Mouse (Mus musculus) T-cell, adult 2 months (primary cell): ENCODE results near the gene Hnrnpll.
A peak's percentile ranks its signal among the peaks of the same experiment; 100 is the strongest.

Source experiments
- DNase-seq: peaks from one replicate; pipeline ENCODE4 v3.0.0; 2022; ENCODE audit warnings: low spot score

The Hnrnpll gene

DNA sequence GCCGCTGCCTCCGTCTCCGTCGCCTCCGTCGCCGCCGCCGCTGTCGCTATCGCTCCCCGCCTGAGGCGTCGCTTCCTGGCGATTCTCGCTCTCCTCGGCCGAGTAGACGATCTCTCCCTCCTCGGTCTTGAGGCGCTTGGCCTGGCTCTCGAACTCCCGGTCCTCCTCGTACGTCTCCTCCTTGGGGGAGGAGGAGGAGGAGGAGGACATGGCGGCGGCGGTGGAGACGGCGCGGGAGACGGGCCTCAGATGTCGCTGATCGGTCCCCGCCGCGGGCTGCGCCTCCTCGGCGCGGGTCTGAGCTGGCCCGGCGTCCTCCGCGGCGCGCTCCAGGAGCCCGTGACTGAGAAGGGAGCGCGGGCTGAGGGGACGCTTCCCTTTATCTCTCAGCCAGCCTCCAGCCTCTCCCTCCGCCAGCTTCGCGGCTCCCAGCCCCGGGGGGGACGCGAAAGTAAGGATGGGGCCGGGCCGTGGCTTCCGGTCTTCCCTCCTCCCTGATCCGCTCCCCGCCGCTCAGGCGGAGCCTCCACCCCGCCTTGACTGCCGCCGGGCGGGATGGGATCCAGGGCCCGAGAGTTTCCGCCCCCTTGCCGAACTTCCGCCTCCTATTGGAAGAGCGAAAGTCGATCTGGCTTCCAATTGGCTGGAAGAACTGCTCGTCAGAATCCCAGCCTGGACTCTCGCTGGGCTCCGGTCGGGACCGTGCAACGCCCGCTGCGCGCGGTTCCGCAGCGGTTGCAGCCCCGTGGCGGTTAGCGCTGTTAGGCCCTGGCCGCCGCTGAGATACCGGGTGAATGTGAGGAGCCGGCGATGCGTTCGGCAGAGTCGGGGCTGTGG is at the start of gene Hnrnpll:
Gene Hnrnpll, minus strand, starts transcription at position 552 of the 837 bp plus-strand sequence.
- peak; percentile 84 for DNase-seq

DNA sequence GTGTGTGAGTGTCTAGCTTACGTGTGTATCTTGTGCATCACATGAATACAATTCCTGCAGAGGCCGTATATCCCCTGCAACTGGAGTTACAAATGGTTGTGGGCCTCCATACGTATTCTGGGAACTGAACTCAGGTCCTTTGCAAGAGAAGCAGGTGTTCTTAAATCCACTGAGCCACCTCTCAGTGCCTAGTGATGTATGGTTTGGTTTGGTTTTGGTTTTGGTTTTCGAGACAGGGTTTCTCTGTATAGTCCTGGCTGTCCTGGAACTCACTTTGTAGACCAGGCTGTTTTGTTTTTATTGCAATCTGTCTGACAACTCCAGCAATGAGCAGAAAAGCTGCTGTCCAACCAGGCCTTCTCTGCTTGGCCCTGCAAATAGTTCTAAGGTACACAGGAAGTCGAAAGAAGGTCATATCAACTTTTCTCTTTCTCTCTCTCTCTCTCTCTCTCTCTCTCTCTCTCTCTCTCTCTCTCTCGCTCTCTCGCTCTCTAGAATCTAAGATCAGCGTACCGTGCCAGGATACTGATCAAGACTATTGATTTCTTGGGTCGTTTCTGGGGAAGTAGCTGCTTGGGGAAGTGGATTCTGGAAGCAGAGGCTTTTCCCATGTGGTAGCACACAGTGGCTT is 43.3 kb upstream of the Hnrnpll start:
- no peak for DNase-seq

DNA sequence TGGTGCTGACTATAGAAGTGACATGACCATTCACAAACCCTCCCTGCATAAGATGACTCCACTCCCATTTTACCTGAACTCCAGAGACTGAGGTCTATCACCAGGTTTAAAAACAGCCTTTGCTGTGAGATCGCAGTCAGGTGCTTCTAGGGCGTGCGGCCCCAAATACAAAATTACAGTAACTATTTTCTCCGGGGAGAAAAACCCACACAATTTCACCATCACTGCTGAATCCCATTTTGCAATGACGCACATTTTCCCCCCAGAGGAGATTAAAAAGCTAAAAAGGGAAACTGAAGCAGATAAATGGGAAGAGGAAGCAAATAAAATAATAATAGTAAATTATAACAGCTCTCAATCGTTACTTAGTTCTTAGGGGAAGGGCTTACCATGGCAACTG is 37.7 kb upstream of the Hnrnpll start:
- no peak for DNase-seq

DNA sequence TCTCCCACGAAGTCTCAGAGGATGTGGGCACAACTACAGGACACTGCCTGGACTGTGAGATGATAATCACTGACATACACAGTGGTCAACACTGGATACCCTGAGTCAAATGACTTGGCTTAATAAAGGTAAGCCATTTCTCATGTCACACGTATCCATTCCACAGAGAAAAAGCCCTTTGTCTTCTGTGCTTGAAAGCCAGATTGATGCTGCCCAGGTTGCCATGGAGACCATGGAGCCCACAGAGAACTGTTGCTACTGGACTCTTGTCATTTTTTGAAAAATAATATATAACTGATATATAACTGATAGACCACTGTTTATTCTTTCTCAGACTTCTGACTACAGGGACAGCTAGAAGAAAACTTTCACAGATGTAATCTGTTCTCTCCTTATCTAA is 35.1 kb upstream of the Hnrnpll start:
- no peak for DNase-seq

DNA sequence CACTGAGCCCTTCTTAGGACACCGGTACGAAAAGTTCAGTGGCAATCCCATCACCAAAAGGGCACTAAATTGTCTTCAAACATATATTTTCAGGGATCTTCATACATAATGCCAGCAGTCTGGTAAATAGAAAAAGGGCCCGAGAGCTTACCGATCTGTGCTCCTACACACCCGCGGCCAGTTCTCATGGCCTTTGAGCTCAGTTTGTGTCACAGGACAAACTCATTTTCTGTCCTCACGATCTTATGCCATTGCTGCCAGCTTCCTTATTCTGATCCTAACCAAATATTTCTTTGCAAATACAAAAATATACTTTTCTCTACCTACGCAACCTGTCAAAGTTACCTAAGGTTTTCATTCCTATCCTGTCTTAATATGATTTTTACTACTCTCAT is 34.6 kb upstream of the Hnrnpll start:
- no peak for DNase-seq

DNA sequence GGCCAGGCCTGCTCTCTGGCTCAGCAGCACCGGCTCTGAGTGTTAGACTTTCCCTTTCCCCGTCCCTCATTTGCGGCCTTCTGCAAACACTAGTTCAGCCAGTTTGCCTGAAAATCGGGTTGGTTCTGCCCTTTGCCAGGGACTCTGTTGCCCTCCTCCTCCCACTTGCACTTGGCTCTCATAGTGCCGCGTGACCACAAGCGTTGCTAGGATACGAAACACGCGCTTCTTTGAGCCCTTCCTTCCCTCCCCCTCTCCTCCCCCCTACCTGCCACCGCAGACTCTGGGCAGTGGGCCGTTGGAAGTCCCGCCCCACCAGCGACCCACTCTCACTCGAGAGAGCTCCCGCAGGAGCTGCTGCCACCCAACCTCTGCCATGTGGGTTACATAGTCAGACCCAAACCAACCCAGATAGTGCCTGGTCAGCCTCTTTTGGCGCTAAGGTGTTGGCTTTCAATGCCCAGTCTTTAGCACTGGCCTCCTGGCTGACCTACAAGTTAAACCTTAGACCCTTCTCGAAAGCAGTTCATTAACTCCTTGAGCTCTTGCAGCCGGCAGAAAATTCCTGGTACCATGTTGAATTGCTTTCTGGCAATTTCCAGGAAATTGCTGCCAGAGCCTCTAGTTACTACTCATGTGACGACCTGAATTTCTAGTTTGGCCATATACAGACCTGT is 34.0 kb upstream of the Hnrnpll start:
- DNase-seq = peak; percentile 24

DNA sequence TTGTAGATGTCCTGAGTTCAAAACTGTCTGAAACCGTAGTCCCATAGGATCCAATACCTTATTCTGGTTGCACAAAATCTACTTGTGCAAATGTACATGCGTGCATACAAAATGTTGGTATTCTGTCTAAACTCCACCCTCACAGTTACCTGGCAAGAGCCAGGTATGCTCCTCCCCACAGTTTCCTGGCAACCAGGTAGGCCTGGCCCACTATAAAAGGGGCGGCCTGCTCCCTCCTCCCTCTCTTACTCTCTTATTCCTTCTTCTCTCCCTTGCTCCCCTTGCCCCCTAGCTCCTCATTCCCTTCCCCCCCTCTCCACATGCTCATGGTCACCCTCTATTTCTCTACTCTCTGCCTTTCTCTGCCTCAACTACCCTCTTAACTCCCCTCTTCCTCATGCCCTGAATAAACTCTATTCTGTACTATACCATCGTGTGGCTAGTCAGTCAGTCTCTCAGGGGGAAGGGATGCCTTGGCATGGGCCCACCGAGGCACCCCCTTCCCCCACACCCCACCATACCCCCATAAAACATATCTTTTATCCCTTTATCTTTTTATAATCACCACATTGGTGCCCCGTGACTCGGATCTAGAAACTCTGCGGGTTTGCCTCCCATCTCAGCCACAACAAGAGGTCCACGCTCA is 33.2 kb upstream of the Hnrnpll start:
- no peak for DNase-seq

DNA sequence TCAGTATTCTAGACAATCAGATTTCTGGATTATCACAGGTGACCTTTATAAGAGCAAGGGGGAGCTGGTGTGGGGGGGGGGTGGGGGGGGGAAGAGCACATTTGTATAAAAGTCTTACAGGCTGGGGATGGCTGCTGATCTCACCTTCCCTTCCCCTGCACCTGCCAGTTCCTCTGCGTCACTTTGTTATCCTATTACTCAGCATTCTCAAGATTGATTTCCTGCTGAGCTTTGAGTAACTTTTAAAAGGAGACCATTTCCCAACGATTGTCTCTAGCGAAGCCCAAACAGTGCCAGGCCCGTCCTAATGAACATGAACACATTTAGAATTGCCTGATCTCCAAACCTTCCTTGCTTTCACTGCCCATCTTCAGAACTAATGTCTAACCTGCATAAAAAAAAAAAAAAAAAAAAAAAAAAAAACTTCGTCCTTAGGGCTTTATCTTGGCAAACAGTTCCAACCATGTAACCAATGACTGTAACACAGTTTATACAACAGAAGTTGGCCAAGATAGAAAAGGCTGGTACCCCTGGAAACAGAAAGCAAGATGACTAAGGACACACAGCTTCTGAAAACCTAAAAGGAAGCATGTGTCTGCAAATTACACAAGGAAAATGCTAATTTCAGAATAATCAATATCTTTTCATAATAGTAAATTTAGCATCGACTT is 29.9 kb upstream of the Hnrnpll start:
- DNase-seq = no peak

DNA sequence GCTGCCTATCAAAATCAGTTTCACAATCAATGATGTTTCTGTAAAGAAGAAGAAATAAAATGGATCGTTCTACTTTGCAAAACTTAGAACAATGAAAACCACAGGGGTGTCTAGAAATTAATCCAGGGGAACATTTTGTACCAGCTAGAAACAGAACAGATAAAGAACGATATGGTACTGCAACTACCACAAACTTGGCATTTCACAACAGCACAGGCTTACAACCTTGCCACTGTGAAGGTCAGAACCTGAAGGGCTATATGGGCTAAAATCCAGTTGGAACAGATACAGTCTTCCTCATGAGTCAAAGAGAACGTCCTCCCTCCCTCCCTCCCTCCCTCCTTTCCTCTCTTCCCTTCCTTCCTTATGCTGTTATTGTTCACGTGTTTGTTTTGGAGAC is 28.4 kb upstream of the Hnrnpll start:
- no peak for DNase-seq

DNA sequence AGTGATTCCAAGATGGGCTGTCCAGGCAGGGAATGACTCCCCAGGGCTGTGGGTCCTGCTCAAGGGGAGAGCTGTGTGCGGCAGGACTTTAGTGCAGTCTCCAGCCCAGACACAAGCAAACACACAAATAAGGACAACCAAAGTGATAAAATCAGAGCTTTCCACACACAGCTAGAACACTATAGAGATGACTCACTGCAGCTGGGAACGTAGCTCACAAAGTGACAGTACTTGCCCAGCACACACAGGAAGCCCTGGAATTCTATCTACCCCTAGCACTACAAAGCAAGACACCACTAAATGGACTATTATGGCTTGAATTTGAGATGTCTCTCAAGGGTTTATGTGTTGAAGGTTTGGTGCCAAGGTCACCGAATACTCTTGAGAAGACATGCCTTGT is 26.0 kb upstream of the Hnrnpll start:
- no peak for DNase-seq

DNA sequence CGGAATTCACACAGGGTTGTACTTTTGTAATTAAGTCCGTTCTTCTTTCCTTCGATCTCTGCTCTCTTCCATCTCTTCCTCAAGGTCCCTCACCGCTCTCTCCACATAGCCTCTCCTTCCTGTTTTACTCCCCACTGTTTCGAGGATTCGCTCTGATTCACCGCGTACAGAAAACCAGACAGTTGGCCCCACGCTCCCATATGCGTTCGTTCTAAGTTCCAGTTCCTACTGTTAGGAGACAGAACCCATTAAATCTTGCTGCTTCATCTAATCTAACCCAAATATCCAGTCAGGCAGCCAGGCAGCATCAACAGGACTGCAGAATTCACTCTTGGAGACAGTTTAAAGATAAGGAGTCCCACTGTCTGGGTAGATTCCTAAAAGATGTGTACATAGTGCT is 24.5 kb upstream of the Hnrnpll start:
- no peak for DNase-seq

DNA sequence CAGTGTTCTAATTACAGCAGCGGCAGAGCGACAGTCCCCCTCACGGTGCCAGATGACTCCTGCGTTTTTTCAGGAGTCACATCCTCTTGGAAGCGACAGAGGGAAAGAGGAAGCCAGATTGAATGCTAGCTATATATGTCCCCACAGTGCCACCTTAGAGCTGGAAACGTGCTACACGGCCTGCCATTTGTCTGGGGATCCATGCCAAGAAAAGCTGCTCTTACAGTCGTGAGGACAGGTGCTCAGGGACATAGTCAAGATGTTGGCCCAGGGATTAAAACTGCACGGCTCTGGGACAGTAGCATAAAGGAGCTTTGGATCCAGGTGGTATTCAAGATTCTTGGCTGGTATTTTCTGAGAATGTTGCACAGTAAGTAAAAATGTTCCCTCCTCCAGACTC is 22.3 kb upstream of the Hnrnpll start:
- no peak for DNase-seq

DNA sequence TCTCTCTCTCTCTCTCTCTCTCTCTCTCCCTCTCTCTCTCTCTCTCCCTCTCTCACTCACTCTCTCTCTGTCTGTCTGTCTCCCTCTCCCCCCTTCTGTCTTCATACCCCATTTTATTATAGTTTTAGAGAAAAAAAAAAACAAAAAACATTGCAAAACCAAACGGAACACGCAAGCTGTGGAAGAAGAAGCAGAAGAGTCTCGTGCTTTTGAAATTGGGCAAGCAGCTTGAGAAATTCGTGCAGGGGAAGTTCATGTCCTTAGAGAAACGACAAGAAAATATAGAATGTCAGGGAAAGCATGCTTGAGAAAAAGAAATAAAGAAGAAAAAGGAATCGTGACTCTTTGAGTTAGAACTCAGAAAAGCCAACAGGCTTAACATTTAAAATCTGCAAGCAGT is 21.1 kb upstream of the Hnrnpll start:
- DNase-seq = no peak

DNA sequence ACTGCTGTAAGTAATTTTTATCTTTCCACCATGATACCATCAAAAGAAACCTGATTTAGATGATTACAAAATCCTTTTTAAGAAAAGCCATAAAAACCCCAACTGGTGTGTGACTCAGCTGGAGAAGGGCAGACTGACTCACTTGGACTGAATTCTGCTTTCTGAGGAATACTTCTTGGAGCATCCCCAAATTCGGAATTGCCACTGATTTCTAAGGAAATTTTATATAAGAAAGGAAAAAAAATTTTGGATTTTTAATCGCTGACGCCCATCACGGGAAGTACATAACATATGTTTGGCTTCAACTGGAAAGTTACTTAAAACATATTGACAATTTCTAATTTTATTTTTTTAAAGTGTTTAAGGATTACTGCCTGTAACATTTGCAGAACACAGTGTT is 16.6 kb upstream of the Hnrnpll start:
- DNase-seq = no peak

DNA sequence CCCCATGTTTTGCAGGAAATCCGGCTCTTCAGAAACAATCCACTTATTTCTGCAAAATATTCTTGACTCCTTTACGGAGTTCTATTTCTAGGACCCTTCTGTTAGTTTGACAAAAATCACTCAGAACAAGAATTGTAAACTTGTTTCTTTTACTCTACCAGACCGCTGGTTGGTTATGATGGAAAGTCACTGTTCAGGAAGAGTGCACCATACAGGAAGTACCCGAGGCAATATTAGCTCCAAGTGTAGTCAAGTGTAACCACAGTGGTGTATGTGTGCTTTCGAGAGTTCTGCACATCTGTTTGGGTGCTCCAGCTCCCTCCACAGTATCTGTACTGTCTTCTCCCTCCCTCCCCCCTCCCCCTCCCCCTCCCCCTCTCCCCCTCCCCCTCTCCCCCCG is 5.1 kb upstream of the Hnrnpll start:
- DNase-seq = no peak

DNA sequence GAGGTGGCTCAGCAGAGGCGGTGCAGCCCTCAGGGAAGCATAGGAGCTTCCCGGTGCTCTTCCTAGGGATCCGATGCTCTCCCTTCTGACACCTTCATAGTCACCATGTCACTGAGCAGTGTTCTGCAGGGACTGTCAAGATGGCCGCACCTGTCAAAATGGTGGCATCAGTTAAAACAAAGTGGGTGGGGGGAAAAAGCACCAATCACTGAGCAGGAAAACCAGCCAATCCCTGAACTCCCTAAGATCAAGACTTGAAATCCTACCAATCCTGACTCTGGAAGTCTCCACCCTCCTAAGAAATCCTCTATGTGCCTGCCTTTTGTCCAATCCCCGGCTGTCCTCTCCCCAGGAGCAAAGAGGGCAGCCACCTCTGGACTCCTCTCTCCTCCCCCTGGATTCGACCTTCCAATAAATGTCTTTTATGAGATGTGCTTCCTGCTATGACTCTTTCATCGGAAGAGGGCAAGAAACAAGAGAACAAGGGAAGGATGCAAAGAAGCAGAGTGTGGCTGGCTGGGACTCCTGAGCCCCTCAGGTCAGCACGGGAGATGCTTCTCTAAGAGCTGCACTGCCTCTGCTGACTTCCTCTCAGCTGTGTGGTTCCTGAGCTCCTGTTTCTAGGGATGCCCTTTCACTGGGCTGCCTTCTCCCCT is 1.8 kb upstream of the Hnrnpll start:
- no peak for DNase-seq

DNA sequence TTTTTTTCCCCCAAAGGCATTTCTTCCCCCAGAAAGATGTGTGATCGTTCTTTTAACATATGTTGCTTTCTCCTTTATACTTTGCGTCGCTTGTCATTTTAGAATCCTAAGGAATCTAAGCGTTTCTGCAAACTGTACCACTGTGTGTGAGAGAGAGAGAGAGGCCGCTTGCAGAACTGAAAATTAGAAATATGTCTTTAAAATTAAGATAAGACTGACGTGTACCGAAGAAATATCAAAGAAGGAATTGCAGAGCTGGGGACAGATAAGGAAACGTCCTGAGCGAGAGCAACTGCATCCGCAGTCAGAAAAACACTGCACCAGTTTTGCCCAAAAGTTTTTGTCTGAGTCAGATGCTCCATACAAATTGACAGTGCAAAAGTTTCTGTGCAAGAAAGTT is 1.3 kb upstream of the Hnrnpll start:
- DNase-seq = no peak

DNA sequence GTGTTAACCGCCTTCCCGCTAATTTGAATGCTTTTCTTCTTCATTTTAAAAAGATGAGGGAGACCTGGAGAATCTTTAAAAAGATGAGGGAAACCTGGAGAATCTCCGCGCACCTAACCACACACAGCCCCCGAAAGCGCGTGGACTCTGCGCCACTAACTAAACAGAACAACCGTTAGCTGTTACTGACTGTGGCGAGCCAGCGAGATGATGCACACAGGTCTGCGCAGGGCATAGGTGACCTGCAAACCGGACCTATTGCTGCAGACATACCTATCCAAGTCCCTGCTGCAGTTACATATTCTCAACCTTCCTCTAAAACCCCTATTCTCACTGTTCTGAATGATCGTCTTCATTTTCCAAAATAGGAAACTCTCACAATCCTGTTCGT is 481 bp upstream of the Hnrnpll start:
- DNase-seq = no peak

DNA sequence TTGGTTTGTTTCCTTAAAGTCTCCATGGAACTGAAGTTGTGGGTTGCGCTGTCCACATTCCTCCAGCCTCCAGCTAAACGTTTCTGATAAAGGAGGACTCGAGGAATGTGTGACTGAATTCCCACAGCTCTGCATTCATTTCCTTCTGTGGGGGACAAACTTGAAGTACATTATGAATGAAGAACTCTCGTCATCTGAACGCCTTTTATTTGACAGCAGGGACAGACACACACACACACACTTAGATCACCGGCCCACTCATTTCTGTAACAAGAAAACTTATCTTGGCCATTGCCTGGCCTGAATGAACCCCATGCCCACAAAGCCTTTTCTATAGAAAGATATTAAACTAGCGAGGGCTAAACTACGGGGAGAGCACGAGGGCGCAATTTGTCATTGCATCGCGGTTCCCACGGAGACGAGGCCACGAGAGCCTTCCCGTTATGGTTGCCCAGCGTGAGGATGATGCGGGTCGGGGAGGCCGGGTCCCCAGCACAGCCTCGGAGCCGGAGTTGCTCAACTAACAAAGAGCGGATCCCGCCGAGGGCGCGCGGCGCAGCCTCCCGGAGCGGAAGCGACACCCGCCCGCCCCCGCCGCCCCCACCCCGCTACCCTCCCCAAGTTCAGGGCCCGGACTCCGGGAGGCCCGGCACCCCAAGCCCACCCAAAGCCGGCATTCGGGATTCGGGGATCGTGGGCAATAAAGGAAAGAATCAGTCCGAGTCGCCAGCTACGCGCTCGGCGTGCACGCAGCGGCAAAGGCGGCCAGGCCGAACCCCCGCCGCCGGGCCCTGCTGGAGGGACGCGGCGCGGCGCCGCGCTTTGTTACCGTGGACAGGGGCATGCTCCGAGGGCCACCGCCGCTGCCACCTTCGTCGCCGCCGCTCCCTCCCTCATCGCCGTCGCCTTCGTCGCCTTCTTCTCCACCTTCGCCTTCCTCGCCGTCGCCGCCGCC is 1.0 kb downstream of the Hnrnpll start:
- peak; percentile 57 for DNase-seq

DNA sequence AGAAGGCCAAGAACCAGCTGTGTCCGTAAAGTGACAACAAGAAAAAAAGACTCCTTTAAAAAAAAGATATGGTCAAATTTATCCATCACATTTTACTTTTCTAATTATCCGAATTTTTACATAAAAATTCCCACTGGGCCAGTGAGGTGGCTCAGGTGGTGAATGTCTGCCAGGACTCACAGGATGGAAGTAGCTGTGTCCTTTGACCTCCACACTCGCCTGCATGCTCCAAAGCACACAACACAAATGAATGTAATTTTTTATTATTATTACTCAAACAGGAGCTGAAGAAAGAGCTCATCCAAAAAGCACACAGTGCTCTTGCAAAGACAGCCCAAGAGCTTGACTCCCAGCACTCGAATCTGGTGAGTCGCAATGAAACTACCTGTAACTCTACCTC is 2.0 kb downstream of the Hnrnpll start:
- DNase-seq = no peak

DNA sequence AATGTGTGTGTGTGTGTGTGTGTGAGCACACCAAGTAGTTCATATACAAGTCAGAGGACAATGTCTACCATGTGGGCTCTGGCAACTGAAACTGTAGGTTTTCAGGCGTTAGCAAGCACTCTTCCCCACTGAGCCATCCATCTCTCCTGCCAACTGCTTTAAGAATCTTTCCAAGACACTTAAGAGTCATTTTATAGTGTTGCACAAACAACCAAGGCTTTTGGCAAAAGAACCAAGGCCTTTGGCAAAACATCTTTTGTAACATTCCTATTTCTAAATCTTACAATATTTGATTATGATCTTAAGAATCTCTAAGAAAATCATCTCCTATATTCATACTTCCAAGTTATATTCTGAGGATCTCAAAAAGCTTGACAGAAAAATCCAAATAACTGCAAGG is 2.4 kb downstream of the Hnrnpll start:
- no peak for DNase-seq
